Mouse (Mus musculus) skeletal muscle tissue, adult 2 months (tissue): ENCODE measurements around the gene Vcan.
A peak's percentile ranks its signal among the peaks of the same experiment; 100 is the strongest.

Experiments
- DNase-seq: peaks from one replicate; pipeline ENCODE4 v3.0.0-alpha.2; 2012; ENCODE audit warnings: low read depth, low spot score

The Vcan gene

DNA sequence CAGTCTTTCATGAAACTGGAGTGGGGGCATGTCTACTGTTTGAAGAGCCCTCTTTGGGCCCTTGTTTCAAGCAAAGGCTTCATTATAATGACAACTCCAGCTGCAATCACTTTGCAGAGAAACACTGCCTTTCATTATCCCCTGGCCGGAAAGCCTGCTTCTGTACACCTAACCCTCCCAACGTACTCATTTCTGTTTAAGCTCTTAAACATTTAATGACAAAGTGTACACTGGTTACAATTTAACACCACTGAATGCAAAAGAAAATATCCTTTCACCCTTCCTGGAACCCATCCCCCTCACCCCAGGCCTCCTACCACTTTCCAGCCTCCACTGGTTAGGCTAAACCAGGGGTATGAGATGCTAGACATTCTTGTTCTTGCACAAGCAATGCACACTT is 15.8 kb downstream of the Vcan start:
- DNase-seq = no peak

DNA sequence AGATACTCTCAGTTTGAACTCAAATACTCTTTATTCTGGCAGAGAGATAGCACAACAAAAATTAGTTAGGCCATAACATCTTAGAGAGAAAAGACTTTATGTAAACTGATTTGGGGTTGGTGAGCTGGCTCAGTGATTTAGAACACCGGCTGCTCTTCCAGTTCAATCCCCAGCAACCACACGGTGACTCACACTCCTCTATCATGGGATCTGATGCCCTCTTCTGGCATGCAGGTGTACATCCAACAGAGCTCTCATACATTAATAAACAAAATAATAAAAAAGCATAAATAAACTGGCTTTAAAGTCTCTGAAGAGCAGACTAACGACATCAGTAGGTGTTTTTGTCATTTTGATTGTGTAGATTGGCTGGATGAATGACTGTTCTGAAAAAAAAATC is 21.8 kb downstream of the Vcan start:
- DNase-seq = no peak

DNA sequence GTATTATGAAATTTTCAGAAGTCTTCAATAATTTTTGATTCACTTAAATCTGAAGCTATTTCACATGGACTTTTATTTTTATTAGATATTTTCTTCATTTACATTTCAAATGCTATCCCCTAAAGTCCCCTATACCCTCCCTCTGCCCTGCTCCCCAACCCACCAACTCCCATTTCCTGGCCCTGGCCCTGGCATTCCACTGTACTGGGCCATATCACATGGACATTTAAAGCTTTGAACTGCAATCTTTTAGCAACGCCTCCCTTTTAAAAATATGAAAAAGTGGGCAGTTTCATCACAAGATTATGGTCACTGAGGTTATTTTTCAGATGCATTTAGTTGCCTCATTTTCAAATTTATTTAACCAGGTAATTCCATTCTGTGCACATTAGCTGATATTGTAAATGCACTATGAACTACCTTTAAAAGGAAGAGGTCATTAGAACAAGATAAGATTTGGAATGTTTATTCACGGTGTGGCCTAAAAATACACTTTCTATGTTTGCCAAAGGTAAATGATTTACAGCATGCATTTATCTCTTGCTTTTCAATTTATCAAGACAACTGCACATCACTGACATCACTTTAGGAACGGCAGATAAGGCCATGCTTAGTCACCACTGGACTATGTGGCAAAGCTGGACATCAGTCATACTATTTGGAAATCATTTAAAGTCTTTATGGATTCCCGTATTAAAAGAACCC is 32.7 kb downstream of the Vcan start:
- DNase-seq = no peak

DNA sequence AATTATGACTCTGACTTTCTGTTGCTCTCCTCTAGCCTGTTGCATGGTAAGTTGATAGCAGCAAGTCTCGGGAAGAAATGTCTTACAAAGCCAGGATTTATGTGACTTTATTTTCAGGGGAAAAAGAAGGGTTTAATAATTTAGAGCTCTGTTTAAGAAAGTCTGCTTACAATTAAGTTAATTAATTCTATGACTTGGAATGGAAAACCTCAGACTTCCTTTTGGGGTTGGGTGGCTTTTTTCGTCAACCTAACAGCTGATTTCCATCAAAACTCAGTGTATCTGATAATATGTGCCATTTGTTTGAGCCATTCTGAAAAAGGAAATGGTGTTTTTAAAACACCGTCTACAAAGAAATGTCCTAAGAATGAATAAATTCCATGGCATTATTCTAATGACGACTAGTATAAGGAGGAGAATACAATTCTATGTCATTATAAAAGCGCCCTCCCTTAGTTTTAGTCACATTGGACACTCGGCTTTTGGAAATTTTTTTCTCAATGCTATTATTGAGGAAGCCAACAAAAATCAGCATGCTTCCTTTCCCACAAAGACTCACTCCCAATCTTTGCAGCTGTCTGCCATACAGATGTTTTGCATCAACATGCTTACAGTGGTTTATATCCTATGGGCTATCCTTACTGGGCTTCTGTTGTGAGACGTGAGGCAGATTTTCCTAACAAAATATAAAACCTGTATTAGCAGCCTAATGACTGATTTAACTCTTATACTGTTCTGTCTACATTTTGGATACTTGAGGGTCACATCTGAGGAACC is 34.0 kb downstream of the Vcan start:
- no peak for DNase-seq

DNA sequence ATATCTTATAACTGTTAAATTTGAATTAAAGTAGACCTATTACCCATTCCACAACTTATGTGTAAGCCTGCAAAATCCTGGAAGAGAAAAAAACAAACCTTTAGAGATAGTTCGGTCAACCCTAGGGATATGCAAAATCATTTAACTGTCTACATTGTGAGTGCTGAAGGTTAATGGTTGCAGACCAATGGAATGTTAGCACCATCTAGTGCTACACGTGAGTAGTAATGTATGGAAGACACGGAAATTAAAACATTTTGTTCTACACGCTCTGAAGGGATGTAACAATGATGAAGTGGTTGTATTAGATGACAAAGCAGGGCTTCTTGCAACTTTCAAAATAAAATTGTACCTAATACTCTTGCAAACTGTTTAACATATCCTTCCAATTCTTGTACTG is 39.9 kb downstream of the Vcan start:
- no peak for DNase-seq

DNA sequence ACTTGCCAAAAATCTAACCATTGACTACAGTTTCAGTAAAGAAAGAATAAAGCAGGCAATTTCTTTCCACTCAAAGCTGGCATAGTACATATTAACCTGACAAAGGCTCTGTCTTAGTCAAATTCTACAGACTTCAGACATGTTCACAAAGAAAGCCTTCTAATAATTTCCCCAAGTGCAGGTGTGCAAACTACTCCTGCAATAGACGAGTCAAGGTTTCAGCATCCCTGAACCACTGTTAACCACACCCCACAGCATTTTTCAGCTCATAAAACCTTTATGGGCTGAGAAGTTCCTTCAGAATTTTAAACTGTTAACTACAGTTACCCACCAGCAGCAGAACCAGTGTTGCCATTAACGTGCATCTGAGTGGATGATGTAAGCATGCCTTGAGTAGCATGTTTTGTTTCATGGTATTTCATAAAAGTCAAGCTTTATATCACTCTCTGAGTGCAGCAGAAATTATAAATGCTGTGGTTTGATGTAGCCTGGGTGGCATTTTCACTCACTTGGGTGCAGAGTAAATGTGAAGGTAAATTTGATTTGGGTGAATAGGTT is 42.2 kb downstream of the Vcan start:
- DNase-seq = no peak

DNA sequence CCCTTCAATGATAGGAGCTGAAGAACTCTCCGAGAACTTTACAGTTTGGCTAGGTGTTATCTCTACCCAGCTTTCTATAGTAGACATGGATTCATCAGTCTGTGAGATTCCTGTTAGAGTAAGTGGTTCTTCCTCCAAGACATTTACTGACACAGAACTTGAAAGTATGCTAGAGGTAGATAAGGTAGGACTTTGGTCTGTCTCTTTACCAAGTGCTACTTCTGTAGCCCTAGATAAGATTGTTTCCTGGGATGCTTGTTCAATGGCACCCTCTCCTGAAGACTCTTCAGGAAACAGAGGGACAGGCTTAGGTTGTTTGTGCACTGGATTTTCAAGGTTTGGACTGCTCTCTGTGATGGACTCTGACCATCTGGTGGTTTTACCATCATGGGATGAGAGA is 49.7 kb downstream of the Vcan start:
- DNase-seq = no peak

DNA sequence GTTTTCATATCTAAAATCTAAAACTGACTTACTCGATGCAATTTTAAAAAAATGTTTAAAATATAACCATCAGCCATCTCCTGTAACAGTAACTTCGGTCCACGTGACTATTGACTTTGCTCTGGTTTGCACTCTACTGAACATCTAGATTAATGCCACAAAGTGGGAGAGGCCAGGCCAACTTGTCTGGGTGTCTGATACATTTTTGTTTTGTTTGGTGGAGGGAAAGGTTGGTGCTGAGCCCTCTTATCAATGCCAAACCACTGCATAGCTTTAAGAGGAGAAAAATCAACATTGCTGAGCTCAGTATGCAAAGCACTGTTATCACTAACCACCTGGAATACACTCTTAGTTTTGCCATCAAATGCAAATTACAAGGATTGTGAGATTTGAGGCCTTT is 58.8 kb downstream of the Vcan start:
- DNase-seq = no peak

DNA sequence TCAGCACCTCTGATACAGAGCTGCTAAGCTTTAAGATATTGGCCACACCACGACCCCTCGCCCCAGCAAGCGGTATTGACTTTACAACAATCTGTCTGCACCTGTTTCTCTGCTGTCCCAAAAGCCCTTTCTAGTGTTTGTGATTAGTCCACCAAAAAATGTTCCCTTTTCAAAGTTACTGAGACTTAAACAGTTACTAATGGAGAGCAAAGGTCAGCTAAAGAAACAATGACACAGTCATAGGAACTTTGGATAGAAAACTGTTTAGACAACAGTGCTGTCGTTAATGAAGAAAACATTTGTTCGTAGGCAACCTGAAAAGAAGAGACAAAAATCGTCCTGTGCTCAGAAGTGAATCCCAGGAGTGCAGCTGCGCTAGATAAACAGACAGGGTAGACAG is 60.1 kb downstream of the Vcan start:
- DNase-seq = no peak

DNA sequence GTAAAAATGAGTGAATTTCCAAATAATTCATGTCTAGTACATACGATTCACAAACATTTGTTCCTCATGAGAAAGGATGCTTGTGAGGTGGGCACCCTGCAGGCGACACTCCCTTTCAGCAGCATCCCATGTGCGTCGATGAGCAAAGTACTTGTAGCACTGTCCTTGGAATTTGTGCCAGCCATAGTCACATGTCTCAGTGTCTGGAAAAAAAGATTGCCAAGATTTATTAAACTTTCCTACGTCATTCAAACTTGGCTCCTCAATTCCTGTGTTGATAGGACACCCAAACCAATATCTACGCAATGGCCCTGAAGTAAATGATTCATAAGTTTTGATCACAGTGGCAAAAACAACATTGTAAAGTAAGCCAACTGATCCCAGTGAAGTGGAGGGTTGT is 62.6 kb downstream of the Vcan start:
- DNase-seq = no peak

DNA sequence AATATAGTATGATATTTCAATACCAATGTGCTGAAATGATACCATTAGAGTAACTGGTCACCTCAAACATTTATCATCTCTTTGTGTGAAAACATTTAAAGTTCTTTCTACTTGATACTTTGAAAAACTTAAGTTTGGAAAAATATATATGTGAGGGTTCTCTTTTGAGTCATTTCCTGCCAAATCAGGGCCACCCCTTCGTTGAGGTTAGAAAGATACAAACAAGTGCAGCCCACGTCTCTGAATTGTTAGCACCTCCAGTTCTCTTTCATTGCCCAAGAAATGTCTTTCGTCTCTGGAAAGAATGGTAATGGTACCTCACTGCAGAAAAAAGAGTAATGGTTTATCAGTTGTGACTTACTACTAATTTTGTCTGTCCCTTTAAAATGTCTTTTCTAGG is 71.8 kb downstream of the Vcan start:
- DNase-seq = no peak

DNA sequence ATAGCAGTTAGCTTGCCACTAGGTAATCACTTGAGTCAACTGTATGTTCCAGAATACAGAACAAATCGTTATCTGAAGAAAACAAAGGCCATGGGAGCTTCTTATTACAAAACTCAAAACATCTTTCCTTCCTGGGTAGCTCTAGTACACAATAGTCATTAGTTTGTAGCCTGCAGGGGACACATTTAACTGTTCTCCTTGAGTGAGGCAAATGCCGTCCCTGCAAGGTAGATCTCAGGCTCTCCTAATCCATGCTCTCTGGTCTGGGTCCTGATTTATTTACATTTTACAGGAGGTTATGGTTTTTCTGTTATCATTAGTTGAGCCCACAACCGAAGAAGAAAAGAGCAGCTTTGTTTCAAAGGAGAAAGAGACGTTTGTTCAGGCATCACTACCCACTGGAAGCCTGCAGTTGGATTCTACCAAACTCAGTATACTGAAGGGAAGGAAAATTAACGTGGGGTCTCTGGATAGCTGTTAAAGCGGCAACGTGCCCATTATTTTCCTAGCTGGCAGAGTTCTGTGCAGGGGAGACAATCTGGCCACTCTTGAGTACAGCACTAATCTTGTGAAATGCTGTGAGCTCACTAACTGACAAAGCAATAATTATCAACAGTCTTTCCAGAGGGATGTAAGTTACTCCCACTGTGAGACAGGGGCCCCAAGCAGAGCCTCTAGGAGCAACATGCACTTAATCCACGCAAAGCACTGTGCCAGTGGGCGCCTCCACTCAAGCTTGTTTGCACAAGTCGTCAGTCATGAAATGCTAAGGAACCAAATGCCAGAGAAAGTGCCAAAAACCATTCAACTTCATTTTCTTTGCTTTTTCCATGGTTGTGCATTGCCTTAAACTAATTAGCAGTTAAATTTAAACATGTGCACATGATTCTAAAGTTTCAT is 73.1 kb downstream of the Vcan start:
- DNase-seq = no peak

DNA sequence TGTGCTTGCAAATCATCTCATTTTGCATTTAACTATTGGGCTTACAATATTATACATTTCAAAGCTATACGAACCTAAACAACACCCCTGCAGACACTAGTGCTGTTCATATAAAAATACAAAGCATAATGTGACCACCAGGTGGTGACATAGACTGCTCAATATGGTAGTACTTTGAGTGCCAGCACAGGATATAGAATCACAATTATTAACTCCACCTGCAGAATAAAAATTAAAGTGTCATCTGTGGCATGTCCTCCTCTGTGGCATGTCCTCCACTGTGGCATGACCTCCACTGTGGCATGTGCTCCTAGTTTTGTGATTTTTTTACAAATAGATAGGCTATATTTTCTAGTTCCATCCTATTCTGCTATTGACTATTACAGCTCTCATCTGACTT is 74.2 kb downstream of the Vcan start:
- DNase-seq = peak; percentile 7

DNA sequence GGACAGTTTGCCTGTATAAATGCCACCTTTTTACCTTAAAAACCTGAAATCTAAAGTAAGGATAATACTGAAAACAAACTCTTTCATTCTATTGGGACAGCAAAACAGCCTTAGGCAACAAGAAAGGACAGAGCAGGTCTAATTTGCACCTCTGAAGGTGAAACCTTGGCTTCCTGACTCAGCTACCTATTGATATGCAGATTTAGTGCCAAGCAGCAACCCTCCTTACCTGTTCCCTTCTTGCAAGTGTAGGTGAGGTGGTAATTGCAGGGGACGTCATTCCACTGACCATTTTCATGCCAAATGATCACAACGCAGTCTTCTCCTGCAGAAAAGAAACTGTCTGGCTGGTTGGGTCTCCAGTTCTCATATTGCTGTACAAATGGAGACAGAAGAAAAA is 80.6 kb downstream of the Vcan start:
- no peak for DNase-seq

DNA sequence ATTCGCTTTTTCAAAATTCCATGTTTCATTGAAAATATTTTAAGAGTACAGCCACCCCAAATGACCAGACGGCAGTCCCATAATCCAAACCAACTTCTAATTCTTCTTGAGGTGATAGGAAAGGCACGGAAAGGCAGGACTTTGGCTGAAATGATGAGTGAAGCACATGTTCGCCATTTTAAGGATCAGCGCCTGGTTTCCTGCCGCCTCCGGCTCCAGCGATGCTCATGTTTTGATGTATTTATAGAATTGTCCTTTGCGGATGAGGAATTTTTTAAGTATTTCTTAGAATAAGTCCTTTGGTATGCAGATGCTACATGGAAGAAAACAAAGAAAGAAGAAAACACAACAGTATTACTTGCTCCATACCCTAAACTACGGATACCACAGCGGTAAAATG is 85.3 kb downstream of the Vcan start:
- no peak for DNase-seq

DNA sequence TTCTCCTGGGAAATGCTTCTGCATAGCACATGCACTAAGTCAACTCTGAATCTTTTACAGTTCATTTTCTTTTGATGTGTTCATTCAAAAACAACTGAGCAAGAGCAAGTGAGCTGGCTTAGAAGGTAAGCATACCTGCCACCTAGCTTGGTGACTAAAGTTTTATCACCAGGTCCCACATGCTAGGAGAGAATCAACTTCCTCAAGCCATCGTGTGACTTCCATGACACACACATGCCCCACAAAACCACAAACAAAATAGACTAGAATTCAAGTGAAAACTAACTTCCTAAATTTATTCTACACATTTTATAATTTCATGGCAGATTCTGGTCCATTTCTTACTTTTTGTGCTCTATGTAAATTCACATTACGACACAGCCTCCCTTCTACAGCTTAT is 89.0 kb downstream of the Vcan start:
- DNase-seq = no peak

DNA sequence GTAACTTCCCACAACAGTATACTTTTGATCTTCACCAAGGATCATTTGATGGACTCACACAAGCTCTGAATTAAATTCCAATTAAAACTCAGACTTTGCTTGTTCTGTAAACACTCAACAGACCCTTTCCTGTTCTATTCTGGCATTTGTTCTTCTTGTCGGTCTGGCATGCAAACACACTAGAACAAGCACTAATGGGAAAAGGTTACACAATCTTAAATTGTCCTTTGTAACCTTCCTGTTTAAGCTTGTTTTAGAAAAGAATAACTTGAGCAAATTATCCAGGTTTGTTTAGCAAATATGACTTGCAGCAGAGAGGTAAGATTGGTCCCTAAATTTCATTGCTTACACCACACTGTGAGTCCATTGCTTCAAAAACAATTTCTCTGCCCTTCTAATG is 89.5 kb downstream of the Vcan start:
- DNase-seq = no peak

DNA sequence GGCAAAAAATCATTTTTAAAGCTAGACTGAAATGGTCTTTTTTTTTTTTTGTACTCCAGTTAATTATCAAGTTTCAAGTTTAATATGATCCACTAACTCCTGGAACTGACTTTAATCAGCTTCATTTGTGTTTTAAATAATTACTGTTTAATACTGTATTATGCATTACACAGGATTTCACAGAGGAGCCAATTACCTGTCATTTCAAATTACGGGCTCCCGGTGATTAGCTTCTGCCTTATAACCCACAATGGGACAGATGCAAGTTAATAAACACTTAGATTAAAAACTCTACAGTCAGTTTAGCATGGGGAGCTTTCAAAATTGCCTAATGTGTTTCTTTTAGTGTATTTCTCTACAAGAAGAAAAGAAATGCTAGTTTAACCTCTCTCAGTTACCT is 96.7 kb downstream of the Vcan start:
- no peak for DNase-seq

DNA sequence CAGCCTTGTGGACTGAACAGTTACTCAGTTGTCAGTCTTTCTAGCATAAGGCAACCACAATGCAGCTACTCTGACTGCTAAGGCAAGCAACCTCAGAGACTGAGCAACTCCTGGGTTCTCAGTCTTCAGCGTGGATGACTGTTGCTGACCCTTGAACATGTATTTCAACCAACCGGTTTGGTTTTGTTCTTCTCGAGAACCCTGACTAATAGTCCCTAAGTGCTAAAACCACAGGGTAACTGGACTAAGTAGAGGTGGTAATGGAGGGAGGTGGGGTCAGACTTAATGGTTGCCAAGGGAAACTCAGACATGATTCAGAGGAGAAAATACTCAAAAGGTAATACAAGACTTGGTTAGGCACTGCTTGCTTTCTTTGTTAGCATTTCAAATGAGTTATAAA is 105.3 kb downstream of the Vcan start:
- no peak for DNase-seq

DNA sequence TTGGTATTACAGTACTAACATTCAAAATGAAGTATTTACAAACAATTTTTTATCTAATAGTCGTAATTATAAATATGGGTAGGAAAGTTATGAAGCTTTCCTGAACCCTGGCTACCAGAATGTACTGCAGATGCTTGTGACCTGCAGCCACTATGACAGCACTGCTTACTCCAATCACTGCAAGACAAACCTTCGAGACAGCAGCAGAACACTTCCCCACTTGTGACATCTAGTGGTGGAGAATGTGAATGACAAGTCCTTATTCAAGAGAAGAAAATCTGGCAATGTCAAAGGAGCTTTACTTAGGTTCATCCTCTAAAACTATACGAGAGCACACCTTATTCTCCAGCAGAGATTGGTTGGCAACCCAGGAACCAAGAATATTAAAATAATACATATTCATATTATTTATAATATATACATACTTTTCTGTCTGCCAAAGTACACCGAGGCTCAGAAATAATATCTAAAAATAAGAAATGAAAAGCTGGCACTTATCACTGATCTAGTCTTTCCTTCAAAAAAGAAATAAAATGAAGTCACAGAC is 108.1 kb downstream of the Vcan start:
- peak; percentile 26 for DNase-seq

DNA sequence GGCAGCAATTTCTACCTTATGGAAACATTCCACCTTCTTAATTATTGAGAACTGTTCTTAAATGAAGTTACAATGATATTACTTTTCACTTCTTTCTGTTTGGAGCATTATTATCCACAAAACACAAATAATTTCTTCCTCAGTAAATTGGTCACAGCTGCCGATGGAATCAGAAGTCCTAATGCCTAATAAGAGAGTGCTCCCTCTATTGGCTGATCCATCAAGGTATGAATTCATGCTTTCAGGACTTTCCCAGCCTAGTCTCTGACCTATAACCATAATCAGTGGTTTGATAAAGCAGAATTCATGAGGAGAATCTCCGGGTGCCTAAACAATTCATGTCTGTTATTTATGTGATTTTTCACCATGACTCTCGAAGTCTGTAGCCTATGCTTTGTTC is 123.2 kb downstream of the Vcan start:
- no peak for DNase-seq

DNA sequence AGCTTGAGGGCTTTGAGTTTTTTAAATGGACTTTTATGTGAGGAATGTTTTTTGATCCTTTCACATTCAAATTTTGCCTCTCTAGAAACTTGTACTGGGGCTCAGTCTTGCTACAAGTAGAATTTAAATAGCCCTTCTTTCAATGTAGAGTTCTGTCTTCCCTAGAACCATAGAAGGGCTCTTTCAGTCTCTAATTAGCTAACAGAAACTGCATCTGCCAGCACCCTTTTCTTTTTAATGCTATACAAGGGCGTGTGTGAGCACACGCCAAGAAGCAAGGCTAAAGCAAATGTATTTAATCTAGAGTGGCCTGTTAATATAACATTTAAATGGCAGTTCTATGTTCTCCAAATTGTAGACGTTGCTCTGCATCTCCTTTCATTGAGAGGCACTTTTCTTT is 134.9 kb downstream of the Vcan start:
- no peak for DNase-seq
